Mouse (Mus musculus) lung, postnatal 0 days (tissue): ENCODE results near the gene Lrrc4c.

ENCODE experiments used
- CTCF ChIP-seq: IDR thresholded peaks from 2 replicates; pipeline ENCODE4 v1.5.1; 2016; ENCODE audit warnings: antibody characterized with exemption, mild to moderate bottlenecking
- EP300 ChIP-seq: IDR thresholded peaks from 2 replicates; pipeline ENCODE4 v1.6.1; 2016; ENCODE audit warnings: antibody characterized with exemption, mild to moderate bottlenecking, control low read depth

- TF ChIP-seq CTCF (no peak), EP300 (no peak)
Observed at GRCm38 (mm10) chr2:97097965-97098364, 780.0 kb downstream of the Lrrc4c start.
